Mouse (Mus musculus) frontal cortex, postnatal 14 days (tissue): ENCODE measurements at regions not wholly inside any gene's neighbourhood (a gene's known extent, or its start where the extent isn't known, plus 50 kb on each side); places are given as distances from the start of the nearest gene placed in this dataset.

Experiments used
- DNase-seq, 2 experiments: peaks; one replicate each; pipeline ENCODE4 v3.0.0; 2022; ENCODE audit warnings: low spot score in 2 of 2

- no peak for DNase-seq
These were observed 291.9 kb upstream of the Klf4 start for GRCm38 (mm10) chr4:55824047-55824760.

- no peak for DNase-seq
These were observed 291.3 kb upstream of the Klf4 start for GRCm38 (mm10) chr4:55823583-55823982.

- DNase-seq, result no peak
These were observed 285.0 kb upstream of the Klf4 start for GRCm38 (mm10) chr4:55817035-55817818.

DNA sequence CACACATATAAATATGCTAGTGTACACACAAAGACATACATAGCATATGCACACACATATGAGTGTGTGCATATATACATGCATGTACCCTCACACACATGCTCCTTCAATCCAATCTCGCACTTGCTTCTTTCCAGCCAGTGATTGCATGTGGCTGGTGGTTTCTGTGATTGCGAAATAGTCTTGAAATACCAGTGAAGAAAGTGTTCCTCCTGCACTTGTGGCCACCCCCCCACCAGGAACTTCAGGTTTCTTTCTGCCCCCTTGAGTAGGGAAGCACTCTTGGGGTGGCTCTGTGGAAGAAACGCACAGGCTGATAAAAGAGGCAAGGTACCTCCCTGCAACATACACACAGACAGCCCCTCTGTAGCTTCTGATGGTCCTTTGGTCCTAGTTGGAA, 283.6 kb upstream of the Klf4 start:
- DNase-seq, result no peak

DNA sequence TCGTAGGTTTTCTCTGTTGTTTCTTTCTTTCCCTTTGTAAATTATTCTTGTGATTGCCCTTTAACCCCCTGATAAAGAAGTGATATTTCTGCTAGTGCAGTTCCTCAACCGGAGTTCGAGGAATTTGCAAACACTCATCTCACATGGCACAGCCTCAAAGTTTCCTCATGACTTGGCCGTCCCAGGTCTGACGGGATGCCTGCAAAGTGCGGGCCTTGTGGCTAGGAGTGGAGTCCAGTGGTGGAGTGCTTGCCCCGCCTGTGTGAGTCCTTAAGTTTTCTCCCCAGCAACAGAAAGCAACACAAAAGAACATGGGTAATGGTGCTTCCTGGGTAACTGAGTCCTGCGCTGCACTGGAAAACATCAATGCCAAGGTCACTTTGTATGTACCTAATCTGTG, 280.6 kb upstream of the Klf4 start:
- DNase-seq, result no peak

DNA sequence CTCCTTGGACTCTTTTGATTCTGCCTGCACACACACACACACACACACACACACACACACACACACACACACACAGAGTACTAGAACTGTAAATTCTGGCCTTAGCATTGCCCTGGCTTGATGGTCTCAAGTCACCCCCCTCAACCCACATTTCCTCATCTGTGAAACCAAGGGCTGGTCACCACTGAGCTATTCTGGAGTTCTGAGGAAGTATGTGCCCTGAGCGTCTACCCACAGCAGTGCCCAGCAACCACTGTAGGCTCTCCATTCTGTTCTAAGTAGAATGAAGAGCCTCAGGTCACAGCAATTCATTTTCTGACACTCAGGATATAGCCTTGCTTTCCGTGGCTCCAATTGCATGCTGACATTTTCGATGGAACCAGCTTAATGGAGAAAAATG, 279.4 kb upstream of the Klf4 start:
- no peak for DNase-seq

GRCm38 (mm10) chr4:55808501-55808900, 276.2 kb upstream of the Klf4 start:
- no peak for DNase-seq

- no peak for DNase-seq
These were observed 274.5 kb upstream of the Klf4 start for GRCm38 (mm10) chr4:55806799-55807198.

DNA sequence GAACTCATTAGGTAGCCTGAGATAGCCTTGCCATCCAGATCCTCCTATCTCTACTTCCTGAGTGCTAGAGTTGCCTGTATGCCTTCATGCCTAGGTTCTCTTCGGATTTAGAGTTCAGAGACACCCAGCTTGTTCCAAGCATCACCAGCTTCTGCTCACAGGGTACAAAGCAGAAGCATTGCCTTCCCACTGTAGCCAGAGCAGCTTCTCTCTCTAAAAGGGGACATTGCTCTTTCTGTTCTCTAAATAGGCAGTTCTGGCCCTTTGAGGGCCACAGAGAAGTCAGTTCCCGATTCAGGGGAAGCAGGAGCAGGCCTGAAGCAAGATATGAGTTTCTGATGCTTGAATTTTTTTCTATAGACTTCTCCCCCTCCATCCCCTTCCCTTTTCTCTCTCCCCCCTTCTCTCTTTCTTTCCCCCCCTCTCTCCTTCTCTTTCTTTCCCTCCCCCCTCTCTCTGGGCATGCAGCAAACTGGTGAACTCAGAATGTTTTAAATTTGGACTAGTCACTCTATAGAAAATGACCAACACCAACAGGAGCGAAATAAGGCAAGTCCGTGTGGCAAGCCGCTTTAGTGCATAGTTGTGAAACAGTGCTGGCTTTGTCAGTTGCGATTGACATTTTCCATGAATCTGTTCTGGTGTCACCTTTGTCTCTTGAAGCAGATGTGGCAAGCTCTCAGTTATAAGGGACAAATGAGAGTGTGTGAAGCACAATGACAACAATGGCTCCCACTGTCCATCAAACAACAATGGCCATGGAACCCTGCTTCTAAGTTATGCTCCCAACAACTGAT, 273.2 kb upstream of the Klf4 start:
- DNase-seq, result no peak

DNA sequence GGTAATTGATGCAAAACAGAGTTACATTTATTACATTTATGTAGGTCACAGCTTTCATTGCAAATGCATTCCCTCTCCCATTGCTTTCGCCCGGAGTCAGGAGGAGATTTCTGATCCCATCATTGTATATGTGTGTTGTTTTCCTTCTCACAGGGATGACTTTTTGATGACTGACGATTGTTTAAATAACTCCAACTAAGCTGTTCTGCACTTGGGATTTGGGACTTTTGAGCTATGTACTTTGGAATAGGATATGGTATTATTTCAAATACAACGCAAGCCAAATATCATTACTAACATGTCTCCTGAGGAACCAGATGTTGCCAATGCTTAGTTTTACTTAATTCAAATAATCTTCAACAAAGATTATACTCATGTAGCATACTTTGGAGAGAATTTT, 269.8 kb upstream of the Klf4 start:
- no peak for DNase-seq

DNA sequence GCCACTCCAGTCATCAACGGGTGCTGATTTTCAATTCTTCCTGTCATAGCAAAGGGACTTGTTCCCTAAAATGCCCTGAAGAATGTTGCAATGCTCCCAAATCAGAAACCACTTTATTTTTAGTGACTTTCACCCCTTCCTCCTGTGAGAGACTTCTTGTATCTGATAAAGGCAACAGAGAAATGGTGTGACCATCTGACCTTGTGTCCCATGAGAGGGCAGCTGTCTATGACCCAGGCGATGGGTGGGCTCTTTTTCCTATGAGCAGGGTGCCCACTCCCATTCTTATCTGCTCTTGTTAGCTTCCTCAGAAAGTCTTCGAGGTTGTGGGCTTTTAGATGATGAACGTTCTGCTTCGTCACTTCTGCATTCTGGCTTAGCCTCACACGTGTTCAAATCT, 265.8 kb upstream of the Klf4 start:
- DNase-seq, result no peak

GRCm38 (mm10) chr4:55781329-55781847, 249.1 kb upstream of the Klf4 start:
- no peak for DNase-seq

GRCm38 (mm10) chr4:55779581-55779980, 247.3 kb upstream of the Klf4 start:
- no peak for DNase-seq

DNA sequence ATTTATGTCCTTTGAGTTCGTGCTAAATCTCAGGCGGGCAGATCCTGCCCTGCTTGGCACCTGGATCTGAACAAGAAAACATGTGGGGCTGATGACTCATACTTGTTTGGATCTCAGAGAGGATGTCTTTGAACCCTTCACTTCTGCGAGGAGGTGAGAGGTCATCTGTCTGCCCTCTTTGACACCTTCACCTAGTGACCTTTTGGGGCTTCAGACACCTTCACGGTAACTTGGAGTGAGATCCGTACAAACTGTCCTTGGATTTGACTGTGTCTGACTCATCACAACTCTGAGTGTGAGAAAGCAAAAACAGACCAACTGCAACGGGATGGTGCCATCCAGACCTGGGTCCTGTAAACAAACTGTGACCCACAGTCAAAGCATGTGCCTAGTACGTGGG, 243.6 kb upstream of the Klf4 start:
- DNase-seq, result no peak

GRCm38 (mm10) chr4:55774571-55774970, 242.3 kb upstream of the Klf4 start:
- DNase-seq, result no peak

- no peak for DNase-seq
These were observed 237.4 kb upstream of the Klf4 start for GRCm38 (mm10) chr4:55769656-55770055.

DNA sequence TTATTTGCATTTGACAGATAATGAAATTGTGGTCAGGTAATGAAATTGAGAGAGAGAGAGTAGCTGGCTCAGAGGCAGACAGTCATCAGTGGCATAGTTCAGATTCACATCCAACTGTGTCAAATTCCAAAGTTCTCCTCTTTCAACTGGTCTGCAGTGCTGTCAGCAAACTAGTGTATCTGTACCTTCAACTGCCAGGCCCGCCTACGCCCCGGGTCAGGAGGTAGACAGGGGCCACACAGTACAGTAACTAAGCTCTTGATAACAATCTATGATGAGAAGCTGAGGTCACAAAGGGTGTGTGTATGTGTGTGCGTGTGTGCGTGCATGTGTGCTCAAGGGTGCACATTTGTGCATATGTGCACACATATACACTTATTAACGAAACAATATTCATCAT, 236.1 kb upstream of the Klf4 start:
- no peak for DNase-seq

- no peak for DNase-seq
These were observed 234.9 kb upstream of the Klf4 start for GRCm38 (mm10) chr4:55767133-55767532.

- DNase-seq, result no peak
These were observed 233.5 kb upstream of the Klf4 start for GRCm38 (mm10) chr4:55765780-55766179.

- no peak for DNase-seq
These were observed 230.8 kb upstream of the Klf4 start for GRCm38 (mm10) chr4:55763112-55763511.

- no peak for DNase-seq
These were observed 230.1 kb upstream of the Klf4 start for GRCm38 (mm10) chr4:55762389-55762788.

DNA sequence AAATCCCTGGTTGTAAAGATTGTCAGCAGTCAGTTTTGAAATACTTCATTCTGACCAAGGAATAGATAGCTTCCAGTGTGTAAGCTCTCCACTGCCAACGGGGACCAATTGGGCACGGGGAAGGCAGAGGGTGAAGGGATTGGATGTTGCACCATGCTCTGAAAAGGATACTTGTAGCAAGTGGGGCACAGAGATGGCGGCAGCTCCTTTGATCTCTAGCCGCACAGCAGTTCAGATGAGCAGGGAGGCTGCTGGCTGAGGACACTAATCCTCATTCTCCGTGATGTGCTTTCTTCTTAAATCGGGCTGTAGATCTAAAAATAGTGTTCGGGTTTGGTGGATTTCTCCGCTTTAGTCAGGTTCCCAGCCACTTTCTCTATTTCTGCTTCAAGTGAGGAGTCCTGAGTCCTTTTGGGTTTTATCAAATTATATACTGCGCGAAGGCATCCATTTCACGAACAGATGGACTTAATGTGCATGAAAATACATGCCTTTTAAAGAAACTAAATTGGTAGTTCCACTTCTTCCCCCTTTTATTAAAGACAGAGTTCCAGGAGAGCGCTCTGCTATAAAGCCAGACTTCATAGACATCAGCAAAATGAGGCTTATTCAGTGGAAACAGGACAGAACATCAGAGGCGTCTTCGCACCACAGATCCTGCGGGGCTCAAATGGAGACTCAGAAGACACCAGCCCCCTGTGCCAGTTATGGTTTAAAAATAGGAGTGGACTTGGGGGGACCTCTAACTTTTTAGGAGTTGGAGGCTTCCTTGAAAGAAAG, 225.1 kb upstream of the Klf4 start:
- no peak for DNase-seq
